Mouse (Mus musculus): Measurements from ENCODE around the gene Enpep.

Gene Enpep

DNA sequence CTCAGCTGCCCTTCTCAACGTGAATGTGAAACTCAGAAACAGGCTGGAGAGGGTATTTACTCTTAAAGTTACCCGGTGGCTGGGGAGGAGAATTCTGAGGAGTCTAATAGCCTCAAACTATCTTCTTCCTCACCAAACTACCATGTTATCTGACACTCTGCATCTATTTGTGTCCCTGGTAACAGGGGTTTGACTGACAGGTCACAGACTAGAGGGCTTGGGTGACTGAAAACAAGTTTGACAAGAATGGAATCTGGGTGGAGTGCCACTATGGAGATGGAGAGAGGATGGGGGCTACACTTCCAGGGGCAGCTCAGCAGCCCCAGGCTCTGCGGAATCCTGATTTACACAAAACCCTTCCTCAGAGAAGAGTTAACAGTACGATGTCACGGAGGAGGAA is 105.2 kb downstream of the Enpep start:
- DNase-seq, result no peak

DNA sequence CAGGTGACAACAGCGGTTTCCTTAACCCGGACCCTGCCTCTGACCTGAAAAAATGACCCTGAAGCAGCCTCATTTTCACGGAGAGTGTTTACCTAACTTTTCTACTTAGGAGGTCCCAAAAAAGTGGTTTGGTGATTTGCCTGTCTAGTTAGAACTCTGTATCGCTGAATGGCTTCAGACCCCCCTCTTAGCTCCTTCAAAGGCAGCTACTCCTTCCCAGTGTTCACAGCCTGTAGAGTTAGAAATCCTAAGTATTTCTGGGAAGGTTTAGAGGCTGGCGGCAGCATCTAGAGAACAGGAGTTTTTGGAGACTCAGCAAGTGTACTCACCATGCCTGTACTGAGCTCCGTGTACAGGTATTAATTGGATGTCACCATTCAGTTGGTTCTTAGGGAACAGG is 105.8 kb downstream of the Enpep start:
- no peak for DNase-seq

DNA sequence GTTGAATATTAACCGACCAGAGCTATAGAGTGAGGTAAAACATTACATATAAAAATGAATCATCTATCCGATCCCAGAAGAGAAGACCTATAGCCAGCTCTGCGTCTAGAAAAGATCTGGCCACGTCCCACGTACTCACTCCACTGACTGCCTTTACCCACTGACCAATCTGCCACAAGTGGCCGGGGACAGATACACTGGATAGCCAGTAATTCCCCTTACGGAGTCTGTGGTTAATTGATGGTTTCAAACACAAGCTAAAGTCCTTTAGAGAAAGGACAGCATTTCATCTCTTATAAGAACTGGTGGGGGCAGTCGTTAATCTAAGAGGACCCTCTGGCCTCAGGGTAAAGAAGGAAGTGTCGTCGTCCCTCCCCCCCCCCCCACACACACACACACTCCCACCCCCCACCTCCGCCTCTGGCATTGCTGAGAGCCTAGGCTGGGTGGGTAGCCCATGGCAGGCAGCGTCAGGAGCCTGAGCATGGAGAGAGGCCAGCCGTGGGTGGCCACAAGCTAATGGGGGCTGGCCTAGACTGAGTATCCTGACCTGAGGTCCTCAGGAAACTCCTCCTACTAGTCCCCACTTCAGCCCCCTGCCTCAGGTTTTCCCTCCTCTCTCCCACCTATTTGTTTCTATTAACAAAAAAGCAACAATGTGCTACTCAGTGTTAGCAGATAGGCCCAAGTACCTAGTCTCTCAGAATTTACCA is 106.8 kb downstream of the Enpep start:
- no peak for DNase-seq

DNA sequence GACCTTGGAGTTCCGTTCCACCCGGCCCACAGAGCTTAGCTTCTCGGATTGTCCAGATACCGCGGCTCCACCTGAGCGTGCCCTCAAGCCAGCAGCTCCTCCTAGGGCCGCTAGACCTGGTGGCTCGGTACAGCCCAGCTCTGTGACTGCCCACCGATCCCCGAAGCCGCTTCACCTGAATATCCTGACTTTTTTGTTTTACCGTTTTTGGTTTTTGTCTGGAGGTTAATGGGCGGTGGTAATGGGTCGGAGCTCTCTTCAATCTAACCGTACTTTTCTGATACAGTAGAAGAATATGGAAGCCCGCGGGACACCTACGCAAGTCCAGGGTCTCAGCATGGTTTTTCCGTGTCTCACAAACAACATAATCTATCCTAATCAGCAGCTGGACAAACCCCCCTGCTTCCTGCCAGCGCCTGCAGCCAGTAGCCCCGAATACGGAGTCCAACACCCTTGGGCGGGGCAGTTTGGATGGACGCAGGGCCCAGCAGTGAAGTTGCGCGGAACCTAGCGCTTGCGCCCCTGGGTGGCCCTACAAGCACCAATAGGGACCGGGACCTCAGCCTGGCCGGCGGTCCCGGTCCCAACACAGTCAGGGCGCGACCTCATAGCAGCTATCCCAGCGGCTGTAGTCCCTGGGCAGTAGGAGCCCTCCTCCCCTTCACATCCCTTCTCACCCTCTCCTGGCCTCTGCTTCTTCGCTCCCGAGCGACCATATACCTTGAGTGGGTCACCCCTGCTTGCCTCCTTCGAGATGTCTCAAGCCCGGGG is 107.5 kb downstream of the Enpep start:
- no peak for DNase-seq

DNA sequence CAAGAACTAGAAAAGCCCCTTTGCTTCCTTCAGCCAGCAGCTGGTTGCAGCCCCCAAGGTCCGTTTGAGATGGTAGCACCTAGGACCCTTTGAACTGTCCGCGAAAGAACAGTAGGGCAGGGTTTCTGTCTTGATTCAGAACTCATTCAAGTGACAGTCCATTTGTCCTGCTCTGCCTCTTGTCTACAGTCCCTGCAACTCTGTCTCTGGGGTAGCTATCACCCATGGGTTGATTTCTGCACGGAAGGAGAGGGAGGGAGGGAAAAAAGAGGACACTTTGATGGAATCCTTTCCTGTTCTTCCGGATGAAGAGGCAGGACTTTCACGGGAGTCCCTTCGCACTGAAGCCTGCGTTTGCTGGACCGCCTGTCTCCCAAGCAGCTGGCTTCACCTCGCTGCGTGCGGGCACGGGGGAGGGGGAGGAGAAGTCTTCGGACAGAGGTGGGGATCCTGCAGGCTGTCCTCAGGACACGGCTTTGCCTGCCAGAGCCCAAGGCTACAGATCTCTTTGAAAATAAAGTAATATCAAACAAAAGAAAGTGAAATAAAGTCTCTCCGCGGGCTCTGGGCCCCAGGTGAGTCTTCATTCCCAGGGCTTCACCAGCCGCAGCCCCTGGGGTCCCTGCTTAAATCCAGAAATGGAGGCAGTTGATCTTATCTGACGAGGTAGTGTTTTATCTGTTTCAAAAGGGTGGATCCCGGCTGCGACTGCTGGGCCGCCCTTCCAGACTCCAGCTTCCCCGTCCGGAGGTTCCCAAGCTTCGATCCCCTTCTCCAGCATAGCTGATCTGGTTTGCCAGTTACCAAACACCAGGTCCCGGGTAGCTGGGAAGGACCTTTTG is 108.3 kb downstream of the Enpep start:
- no peak for DNase-seq

GRCm38 (mm10) chr3:129223401-129223800 is 109.1 kb downstream of the Enpep start:
- DNase-seq, result no peak

- DNase-seq, result no peak
Observed at GRCm38 (mm10) chr3:129222448-129223290, 109.9 kb downstream of the Enpep start.

DNA sequence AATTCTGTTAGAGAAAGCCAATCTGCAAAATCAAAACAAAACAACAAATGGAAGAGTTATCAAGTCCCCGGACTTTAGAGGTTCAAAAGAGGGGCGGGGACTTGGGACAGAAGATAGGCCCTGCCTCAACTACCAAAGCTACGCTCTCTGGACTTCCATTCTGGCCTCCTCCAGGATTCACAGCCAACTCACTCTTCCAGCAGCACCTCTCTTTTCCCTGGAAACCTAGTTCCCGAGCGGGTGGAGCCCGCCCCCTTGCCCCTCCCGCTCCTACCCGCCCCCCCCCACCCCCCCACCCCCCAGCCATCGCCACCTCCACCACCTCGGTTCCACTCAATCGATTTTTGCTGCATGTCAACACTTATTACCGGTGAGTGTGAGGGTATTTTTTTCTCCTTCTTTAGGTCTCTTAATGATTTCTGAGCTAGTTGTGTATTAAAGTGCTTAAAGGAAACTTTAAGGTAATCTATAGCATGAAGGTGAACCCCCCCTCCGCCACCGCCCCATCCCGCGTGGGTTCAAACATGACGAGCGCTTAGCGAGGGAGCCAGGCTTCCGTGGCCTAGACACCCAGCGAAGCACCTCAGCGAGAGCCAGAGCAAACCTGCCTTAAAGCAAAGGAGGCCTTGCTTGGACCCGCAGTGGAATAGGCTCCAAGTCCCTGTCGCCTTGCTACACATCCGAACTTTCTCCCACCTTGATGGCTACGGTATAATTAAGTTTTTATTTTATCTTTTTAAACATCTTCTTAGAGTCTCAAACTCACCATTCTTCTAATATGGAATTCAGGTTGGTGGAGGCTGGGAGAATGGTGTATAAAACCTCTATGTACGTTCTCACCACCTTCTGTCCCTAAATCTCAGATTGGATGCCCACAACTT is 110.9 kb downstream of the Enpep start:
- DNase-seq, result no peak

DNA sequence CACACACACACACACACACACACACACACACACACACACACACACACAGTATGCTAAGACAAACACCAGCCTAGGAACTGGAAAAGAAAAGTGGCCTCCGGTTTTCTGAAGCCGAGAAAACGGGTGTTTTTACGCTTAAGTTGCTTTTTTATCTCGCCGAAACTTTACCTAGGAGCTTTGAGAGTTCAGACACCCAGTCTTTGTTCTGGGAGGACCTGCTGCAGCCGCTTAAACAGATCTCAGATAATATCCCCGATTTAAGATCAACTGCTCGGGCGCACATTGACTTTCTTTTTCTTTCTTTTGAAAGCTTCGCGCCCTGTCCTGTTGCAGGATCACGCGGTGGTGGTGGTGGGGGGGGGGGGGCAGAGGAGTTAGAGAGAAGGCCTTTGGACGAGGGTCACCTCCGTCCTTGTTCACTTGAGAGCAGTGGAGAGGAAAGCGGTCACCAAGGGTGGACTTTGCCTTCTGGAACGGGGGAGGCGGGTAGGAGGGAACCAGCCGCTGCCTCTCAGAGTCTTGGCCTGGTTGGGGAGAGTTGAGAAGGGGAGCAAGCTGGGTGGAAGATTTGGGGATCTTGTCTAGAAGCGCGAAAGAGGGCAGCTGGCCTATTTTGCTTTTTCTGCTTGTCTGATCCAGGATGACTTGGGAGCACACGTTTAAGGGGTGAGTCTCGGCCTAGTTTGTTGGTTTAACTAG is 111.7 kb downstream of the Enpep start:
- no peak for DNase-seq

DNA sequence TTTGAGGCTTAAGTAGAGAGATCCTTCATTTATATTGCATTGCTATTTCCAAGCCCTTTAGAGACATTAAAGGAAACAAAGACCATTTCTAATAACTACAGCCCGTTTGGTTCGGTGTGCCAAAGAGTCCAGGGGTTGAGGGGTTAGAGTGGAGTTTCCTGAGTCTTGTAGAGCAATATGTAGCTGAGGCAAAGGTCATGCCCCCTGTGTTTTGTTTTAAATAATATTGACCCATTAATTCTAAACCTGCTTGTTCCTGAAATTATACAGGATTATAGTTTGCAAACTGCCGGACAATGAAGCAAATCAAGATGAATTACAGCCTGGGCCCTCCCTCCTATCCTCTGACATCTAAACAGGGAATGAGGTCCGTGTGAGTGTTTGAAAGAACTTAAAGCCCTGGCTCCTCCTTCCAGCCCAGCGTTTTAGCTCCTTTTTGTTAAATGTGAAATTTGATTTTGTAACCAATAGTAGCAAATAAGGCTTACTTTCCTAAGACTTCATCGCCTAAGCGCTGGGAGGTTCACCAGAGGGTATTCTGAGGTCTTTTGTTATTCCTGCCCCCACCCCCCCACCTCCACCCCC is 112.3 kb downstream of the Enpep start:
- DNase-seq, result no peak
